Mouse (Mus musculus) thymus, adult 2 months (tissue): ENCODE results near the gene Nek4.

Experiments
- CTCF ChIP-seq: fragments of 200-500 bp; IDR thresholded peaks from 2 replicates; pipeline ENCODE4 v1.5.1; 2012; ENCODE audit warnings: mild to moderate bottlenecking, control low read depth, low read length, moderate library complexity, borderline replicate concordance; ENCODE audit not compliant: control insufficient read depth, poor library complexity, insufficient read depth; ENCODE audit errors: extremely low read depth
- POLR2A ChIP-seq: fragments of 200-500 bp; IDR thresholded peaks from 2 replicates; pipeline ENCODE4 v1.6.1; 2012; ENCODE audit warnings: mild to moderate bottlenecking, low read length, control low read depth, moderate library complexity; ENCODE audit not compliant: control insufficient read depth, poor library complexity, insufficient read depth; ENCODE audit errors: extremely low read depth

DNA sequence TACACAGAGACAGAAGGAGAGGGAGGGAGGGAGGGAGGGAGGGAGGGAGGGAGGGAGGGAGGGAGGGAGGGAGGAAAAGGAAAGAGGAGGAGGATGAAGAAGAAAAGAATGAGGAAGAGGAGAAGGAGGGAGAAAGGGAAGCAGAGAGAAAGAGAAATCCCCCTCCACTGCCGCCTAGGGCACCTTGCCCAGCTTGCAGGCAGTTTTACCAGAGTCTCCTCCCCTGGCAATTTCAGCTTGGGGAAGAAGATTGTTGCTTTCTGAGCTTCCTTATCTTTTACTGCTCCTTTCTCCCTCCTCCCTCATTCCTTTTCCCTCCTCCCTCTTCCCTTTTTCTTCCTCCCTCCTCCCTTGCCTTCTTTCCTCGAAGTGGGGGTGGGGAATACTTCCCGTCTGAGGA lies 48.1 kb upstream of the Nek4 start:
- no peak for TF ChIP-seq POLR2A
- no peak for TF ChIP-seq CTCF
